Mouse (Mus musculus): ENCODE measurements around the gene Desi1. TPM values are rescaled to one million over a fixed set of nuclear protein-coding genes. Genes with fewer than 3 reads are reported as not detected.

Desi1 gene
- polyA plus RNA-seq, 1 experiment from 2014 or later = 30.9 TPM

GRCm38 (mm10) chr15:82046246-82046891 is 12.7 kb upstream of the Desi1 start:
- WGBS = 3% methylated on average over 26 of the region's 26 CpGs
- Histone ChIP-seq H3K9ac (peak overlapping the region; percentile 99), H3K4me2 (peak overlapping the region; percentile 84), H3K4me1 (peaks cover 20% of the 10 kb centered on the region), H3K4me3 (peak overlapping the region; percentile 99), H3K27ac (peak overlapping the region; percentile 91; the same call in 1 of the 2 replicates), H3K9me3 (no peaks in the 10 kb centered on the region), H3K27me3 (no peaks in the 10 kb centered on the region), H3K36me3 (peaks cover 15% of the 10 kb centered on the region)
- no peak for ATAC-seq (ENCODE audit: insufficient number of reproducible peaks, low FRiP score, low TSS enrichment, low read depth)

DNA sequence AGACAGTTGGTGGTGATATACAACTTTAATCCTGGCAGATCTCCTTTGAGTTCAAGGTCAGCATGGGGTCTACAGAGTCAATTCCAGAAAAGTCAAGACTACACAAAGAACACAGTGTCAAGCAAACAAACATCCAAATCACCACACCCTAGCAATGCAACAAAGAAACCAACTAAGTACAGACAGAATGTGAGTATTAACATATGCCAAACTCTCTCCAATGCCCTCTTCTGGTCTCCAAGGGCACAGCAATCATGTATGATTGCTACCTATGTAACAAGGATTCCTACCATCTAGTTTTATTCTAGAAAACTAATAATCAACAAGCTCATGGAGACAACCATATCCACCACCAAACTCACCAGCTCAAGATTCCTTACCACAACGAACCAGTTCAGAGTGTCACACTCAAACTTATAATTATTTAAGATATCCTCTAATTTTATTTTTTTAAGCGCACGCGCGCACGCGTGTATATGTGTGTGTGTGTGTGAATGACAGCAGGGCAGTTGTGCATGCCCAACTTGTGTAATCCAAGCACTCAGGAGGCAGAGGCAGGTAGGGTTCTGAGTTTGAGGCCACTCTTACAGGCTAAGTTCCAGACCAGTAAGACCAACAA is 10.6 kb upstream of the Desi1 start:
- WGBS = 97% methylated on average over 7 of the region's 7 CpGs
- Histone ChIP-seq H3K36me3 (peaks cover 34% of the 10 kb centered on the region), H3K27ac (no peak overlapping the region), H3K9me3 (no peaks in the 10 kb centered on the region), H3K4me3 (no peak overlapping the region), H3K4me2 (no peak overlapping the region), H3K9ac (no peak overlapping the region), H3K27me3 (no peaks in the 10 kb centered on the region), H3K4me1 (peaks cover 20% of the 10 kb centered on the region)
- no peak for ATAC-seq (ENCODE audit: insufficient number of reproducible peaks, low FRiP score, low TSS enrichment, low read depth)

- peaks cover 64% of the 10 kb centered on the region for H3K36me3 ChIP-seq
- no peak for ATAC-seq (ENCODE audit: insufficient number of reproducible peaks, low FRiP score, low TSS enrichment, low read depth)
Observed at GRCm38 (mm10) chr15:82040650-82041049, 7.0 kb upstream of the Desi1 start.

DNA sequence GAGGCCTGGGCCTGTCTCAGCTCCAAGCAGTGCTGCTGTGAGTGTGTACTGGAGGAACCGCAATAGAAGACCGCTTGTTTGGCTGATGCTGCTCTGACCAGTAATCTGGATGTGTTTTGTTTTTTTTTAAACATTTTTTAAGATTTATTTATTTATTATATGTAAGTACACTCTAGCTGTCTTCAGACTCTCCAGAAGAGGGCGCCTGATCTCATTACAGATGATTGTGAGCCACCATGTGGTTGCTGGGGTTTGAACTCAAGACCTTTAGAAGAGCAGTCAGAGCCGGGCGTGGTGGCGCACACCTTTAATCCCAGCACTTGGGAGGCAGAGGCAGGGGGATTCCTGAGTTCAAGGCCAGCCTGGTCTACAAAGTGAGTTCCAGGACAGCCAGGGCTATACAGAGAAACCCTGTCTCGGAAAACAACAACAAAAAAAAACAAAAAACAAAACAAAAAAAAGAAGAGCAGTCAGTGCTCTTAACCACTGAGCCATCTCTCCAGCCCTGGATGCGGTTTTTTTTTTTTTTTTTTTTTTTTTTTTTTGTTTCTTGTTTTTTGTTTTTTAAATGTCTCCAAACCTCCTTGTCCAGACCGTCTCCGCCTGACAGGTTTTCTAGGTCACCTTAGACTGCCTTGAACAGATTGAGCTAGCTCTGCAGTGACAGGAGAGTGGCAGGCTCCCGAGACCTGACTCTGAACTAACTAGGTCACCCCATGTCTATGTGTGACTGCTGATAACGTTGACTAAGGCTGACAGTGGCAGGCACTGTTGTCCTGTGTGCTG is 2.4 kb upstream of the Desi1 start:
- H3K4me2 ChIP-seq = no peak overlapping the region
- no peaks in the 10 kb centered on the region for H3K9me3 ChIP-seq
- no peak overlapping the region for H3K9ac ChIP-seq
- WGBS = 86% methylated on average over 12 of the region's 12 CpGs
- no peak overlapping the region for H3K27ac ChIP-seq
- H3K4me1 ChIP-seq = no peaks in the 10 kb centered on the region
- H3K4me3 ChIP-seq = no peak overlapping the region
- no peaks in the 10 kb centered on the region for H3K27me3 ChIP-seq
- peaks cover 84% of the 10 kb centered on the region for H3K36me3 ChIP-seq
- no peak for ATAC-seq (ENCODE audit: insufficient number of reproducible peaks, low FRiP score, low TSS enrichment, low read depth)

More at GRCm38 (mm10) chr15:82040650-82041049, 7.0 kb upstream of the Desi1 start:
- H3K4me3 ChIP-seq = no peak overlapping the region
- peaks cover 7% of the 10 kb centered on the region for H3K4me1 ChIP-seq
- no peak overlapping the region for H3K27ac ChIP-seq
- H3K9ac ChIP-seq = no peak overlapping the region
- no peaks in the 10 kb centered on the region for H3K27me3 ChIP-seq
- no peaks in the 10 kb centered on the region for H3K9me3 ChIP-seq
- no peak overlapping the region for H3K4me2 ChIP-seq
- 95% methylated on average over 1 of the region's 1 CpGs for WGBS

- Histone ChIP-seq H3K4me3 (no peak overlapping the region), H3K36me3 (peaks cover 79% of the 10 kb centered on the region), H3K4me2 (no peak overlapping the region), H3K27ac (no peak overlapping the region), H3K9ac (no peak overlapping the region), H3K4me1 (no peaks in the 10 kb centered on the region), H3K27me3 (no peaks in the 10 kb centered on the region), H3K9me3 (no peaks in the 10 kb centered on the region)
- WGBS = 90% methylated on average over 7 of the region's 7 CpGs
- no peak for ATAC-seq (ENCODE audit: insufficient number of reproducible peaks, low FRiP score, low TSS enrichment, low read depth)
Observed at GRCm38 (mm10) chr15:82032386-82032785, 1.3 kb downstream of the Desi1 start.

DNA sequence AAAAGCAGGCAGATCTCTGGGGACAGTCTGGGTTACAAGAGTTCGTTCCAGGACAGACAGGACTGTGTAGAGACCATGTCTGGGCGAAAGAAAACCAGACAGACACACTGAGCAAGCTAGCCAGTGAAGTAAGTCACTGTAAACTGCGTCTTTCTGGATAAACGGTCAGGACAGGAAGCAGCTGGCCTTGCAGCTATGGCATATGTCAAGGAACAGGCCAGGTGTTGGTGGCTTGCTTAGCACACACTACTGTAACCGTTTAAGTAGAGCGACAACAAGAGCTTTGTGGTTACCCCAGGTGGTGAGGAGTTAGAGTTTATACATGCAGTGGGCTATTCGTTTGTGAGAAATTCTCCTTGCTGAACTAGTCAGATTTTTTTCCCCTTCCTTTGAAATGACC is 5.9 kb downstream of the Desi1 start:
- Histone ChIP-seq H3K4me3 (no peak overlapping the region), H3K27me3 (no peaks in the 10 kb centered on the region), H3K36me3 (peaks cover 93% of the 10 kb centered on the region), H3K9me3 (no peaks in the 10 kb centered on the region), H3K27ac (no peak overlapping the region), H3K4me2 (no peak overlapping the region), H3K9ac (no peak overlapping the region), H3K4me1 (no peaks in the 10 kb centered on the region)
- 82% methylated on average over 7 of the region's 7 CpGs for WGBS
- ATAC-seq (ENCODE audit: insufficient number of reproducible peaks, low FRiP score, low TSS enrichment, low read depth) = no peak

DNA sequence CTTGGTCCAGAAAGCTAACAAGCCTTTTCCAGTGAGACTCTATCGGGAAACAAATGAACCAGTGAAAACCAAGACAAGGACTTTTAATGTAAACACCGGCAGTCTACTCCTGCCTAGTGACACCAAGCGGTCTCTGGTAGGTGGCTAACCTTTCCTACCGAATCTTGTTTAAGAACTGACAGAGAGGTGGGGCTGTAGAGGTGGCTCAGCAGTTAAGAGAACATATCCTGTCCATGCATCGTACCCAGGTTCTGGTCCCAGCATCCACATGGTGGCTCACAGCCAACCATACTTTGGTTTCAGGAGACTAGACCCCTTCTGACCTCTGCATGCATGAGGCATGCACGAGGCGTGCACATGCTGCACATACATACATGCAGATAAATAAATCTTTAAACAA is 6.4 kb downstream of the Desi1 start:
- H3K9me3 ChIP-seq = no peaks in the 10 kb centered on the region
- no peaks in the 10 kb centered on the region for H3K27me3 ChIP-seq
- H3K36me3 ChIP-seq = peaks cover 93% of the 10 kb centered on the region
- WGBS = 92% methylated on average over 7 of the region's 7 CpGs
- H3K27ac ChIP-seq = no peak overlapping the region
- no peak overlapping the region for H3K9ac ChIP-seq
- no peak overlapping the region for H3K4me3 ChIP-seq
- no peak overlapping the region for H3K4me2 ChIP-seq
- H3K4me1 ChIP-seq = no peaks in the 10 kb centered on the region
- ATAC-seq (ENCODE audit: insufficient number of reproducible peaks, low FRiP score, low TSS enrichment, low read depth) = no peak

- Histone ChIP-seq H3K36me3 (peaks cover 80% of the 10 kb centered on the region), H3K9me3 (no peaks in the 10 kb centered on the region), H3K27me3 (no peaks in the 10 kb centered on the region), H3K27ac (no peak overlapping the region), H3K4me3 (no peak overlapping the region), H3K4me1 (no peaks in the 10 kb centered on the region), H3K9ac (no peak overlapping the region), H3K4me2 (no peak overlapping the region)
- no peak for ATAC-seq (ENCODE audit: insufficient number of reproducible peaks, low FRiP score, low TSS enrichment, low read depth)
- WGBS = 91% methylated on average over 6 of the region's 6 CpGs
Observed at GRCm38 (mm10) chr15:82023965-82024635, 9.6 kb downstream of the Desi1 start.

- 85% methylated on average over 13 of the region's 13 CpGs for WGBS
- Histone ChIP-seq H3K9ac (no peak overlapping the region), H3K36me3 (peaks cover 74% of the 10 kb centered on the region), H3K27me3 (no peaks in the 10 kb centered on the region), H3K27ac (no peak overlapping the region), H3K4me2 (no peak overlapping the region), H3K4me1 (no peaks in the 10 kb centered on the region), H3K9me3 (no peaks in the 10 kb centered on the region), H3K4me3 (no peak overlapping the region)
- ATAC-seq (ENCODE audit: insufficient number of reproducible peaks, low FRiP score, low TSS enrichment, low read depth) = no peak
Observed at GRCm38 (mm10) chr15:82022535-82023088, 11.1 kb downstream of the Desi1 start.

- peaks cover 11% of the 10 kb centered on the region for H3K4me1 ChIP-seq
- H3K4me3 ChIP-seq = no peak overlapping the region
- 78% methylated on average over 3 of the region's 3 CpGs for WGBS
- no peak overlapping the region for H3K9ac ChIP-seq
- H3K9me3 ChIP-seq = no peaks in the 10 kb centered on the region
- no peak for ATAC-seq (ENCODE audit: insufficient number of reproducible peaks, low FRiP score, low TSS enrichment, low read depth)
- H3K36me3 ChIP-seq = peaks cover 41% of the 10 kb centered on the region
- H3K4me2 ChIP-seq = no peak overlapping the region
- H3K27ac ChIP-seq = no peak overlapping the region
- H3K27me3 ChIP-seq = no peaks in the 10 kb centered on the region
Observed at GRCm38 (mm10) chr15:82019288-82019687, 14.4 kb downstream of the Desi1 start.

DNA sequence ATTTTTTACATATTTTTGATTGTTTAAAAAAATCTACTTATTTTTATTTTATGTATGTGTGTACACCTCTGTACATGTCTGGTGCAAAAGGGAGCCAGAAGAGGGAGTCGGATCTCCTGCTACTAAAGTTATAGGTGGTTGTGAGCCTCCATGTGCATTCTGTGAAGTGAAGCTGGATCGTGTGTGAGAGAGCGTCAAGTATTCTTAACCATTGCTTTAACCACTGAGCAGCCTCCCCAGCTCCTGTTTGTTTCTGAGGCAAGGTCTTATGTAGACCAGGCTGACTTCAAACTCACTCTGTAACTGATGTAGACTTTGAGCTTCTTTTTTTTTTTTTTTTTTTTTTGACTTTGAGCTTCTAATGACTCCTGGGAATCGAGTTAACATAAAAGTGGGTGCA is 16.2 kb downstream of the Desi1 start:
- no peak overlapping the region for H3K4me3 ChIP-seq
- H3K9ac ChIP-seq = no peak overlapping the region

More for the DNA sequence above, 16.2 kb downstream of the Desi1 start:
- Histone ChIP-seq H3K36me3 (peaks cover 23% of the 10 kb centered on the region), H3K27me3 (no peaks in the 10 kb centered on the region), H3K4me1 (peaks cover 11% of the 10 kb centered on the region), H3K4me2 (no peak overlapping the region), H3K9me3 (no peaks in the 10 kb centered on the region), H3K27ac (no peak overlapping the region)
- no peak for ATAC-seq (ENCODE audit: insufficient number of reproducible peaks, low FRiP score, low TSS enrichment, low read depth)
- 68% methylated on average over 4 of the region's 4 CpGs for WGBS
